15 mouse cellular contexts compared by ENCODE assay signal in the genomic region with DNA sequence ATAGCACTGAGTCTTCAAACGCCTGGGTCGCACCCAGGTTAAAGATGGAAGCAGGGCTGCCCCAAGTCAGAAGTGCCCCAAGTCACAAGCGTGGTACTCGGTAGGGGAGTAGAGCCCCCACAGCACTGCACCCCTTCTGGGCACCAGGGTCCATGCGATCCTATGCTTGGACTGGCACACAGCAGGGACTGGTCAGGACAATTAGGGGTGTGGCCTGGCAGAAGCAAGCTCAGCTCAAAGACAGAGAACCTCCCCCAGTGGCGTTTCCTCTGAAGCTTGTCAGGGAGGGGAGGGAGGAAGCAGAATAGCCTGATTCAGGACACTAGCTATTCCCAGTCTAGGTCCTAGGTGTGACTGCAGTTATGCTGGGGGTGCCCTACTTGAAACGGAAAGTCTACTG.
DNase-seq lines count a peak whose midpoint lies in the region; ATAC-seq and TF ChIP-seq lines count a peak whose summit lies in the region.
"Had no signal": no experiment of that assay in that cellular context is flagged by ENCODE, and none has a peak within 500 bp of the region (broad histone marks: within the 10 kb centered on the region; RNA-seq: fewer than 3 reads in every experiment).

No protein-coding gene starts in this region.

- DNase-seq in adrenal gland, adult 2 months, result peak; percentile 23
- DNase-seq in adrenal gland, adult 18-20 months (ENCODE audit: low spot score in 2 of 2), result no peak
- DNase-seq in heart, adult 2 months, result no peak
- peak; percentile 7 to 44 for DNase-seq in kidney, postnatal 25 days
- no peak for DNase-seq in kidney, adult 11 months
- no peak for DNase-seq in thymus, postnatal 14 days
- DNase-seq: cerebellum, adult 18-20 months; right cerebral cortex, postnatal 25 days had no signal

- no peaks in the 10 kb centered on the region for H3K79me2 ChIP-seq in heart, adult 2 months (replicated peaks; ENCODE audit: control insufficient read depth, insufficient read depth, low read length)

- no peak overlapping the region for H3K9ac ChIP-seq in heart, embryonic 12.5 days
- no peak overlapping the region for H3K9ac ChIP-seq in heart, adult 2 months (ENCODE audit: low read depth, low read length)
- H3K9ac ChIP-seq: embryonic facial prominence, embryonic 15.5 days; limb, embryonic 12.5 days; liver, embryonic 12.5 days; lung, embryonic 15.5 days had no signal

- no peak for TF ChIP-seq EP300 in heart, adult 2 months (IDR thresholded peaks at IDR 0.05; ENCODE audit: insufficient read depth, low read depth, low read length)

- H3K36me3 ChIP-seq in heart, embryonic 12.5 days, result no peaks in the 10 kb centered on the region
- H3K36me3 ChIP-seq in heart, adult 2 months (ENCODE audit: control insufficient read depth, insufficient read depth, low read length), result no peaks in the 10 kb centered on the region
- H3K36me3 ChIP-seq: embryonic facial prominence, embryonic 15.5 days; hindbrain, embryonic 10.5 days; limb, embryonic 12.5 days; liver, embryonic 12.5 days; lung, embryonic 15.5 days had no signal

- H3K27ac ChIP-seq in heart, embryonic 12.5 days (ENCODE audit: poor library complexity, severe bottlenecking), result no peak overlapping the region
- H3K27ac ChIP-seq in heart, adult 2 months, result no peak overlapping the region
- H3K27ac ChIP-seq: embryonic facial prominence, embryonic 15.5 days; hindbrain, embryonic 10.5 days; limb, embryonic 12.5 days; liver, embryonic 12.5 days; lung, embryonic 15.5 days had no signal

- no peak overlapping the region for H3K4me2 ChIP-seq in heart, embryonic 12.5 days
- H3K4me2 ChIP-seq: embryonic facial prominence, embryonic 15.5 days; limb, embryonic 12.5 days; liver, embryonic 12.5 days; lung, embryonic 15.5 days had no signal

- no peaks in the 10 kb centered on the region for H3K27me3 ChIP-seq in heart, embryonic 12.5 days (replicated peaks)
- no peaks in the 10 kb centered on the region for H3K27me3 ChIP-seq in heart, adult 2 months (ENCODE audit: control insufficient read depth, insufficient read depth, low read length)
- H3K27me3 ChIP-seq: embryonic facial prominence, embryonic 15.5 days; liver, embryonic 12.5 days; lung, embryonic 15.5 days had no signal

- peaks cover 12% of the 10 kb centered on the region for H3K4me1 ChIP-seq in heart, embryonic 12.5 days (replicated peaks)
- no peaks in the 10 kb centered on the region for H3K4me1 ChIP-seq in heart, adult 2 months (ENCODE audit: control insufficient read depth, insufficient read depth, low read length)
- H3K4me1 ChIP-seq: embryonic facial prominence, embryonic 15.5 days; limb, embryonic 12.5 days; liver, embryonic 12.5 days had no signal

- intact Hi-C loops in heart, adult 2 months (cut with DNase I), result no loop called here

- peak; percentile 25; the same call in 1 of the 2 replicates for ATAC-seq in heart, embryonic 12.5 days (ENCODE audit: insufficient number of reproducible peaks, low FRiP score)
- peak; percentile 26; the same call in 1 of the 2 replicates for ATAC-seq in common myeloid progenitor, adult 5-6 weeks (replicated peaks; ENCODE audit: low read depth, poor library complexity, severe bottlenecking)
- ATAC-seq: liver, embryonic 12.5 days had no signal

- no peaks in the 10 kb centered on the region for H3K9me3 ChIP-seq in heart, embryonic 12.5 days (replicated peaks)
- H3K9me3 ChIP-seq: embryonic facial prominence, embryonic 15.5 days; hindbrain, embryonic 10.5 days; limb, embryonic 12.5 days; liver, embryonic 12.5 days; lung, embryonic 15.5 days had no signal

- WGBS in heart, embryonic 12.5 days, result 74% methylated on average over 7 of the region's 7 CpGs
- 73% methylated on average over 7 of the region's 7 CpGs for WGBS in heart, adult 2 months

- TF ChIP-seq CTCF in heart, adult 2 months (IDR thresholded peaks at IDR 0.05), result no peak

- no peak overlapping the region for H3K4me3 ChIP-seq in heart, embryonic 12.5 days
- H3K4me3 ChIP-seq in heart, adult 2 months, result no peak overlapping the region
- H3K4me3 ChIP-seq: embryonic facial prominence, embryonic 15.5 days; hindbrain, embryonic 10.5 days; limb, embryonic 12.5 days; liver, embryonic 12.5 days; lung, embryonic 15.5 days had no signal

- TF ChIP-seq POLR2A in heart, adult 2 months (IDR thresholded peaks at IDR 0.05; ENCODE audit: insufficient read depth, low read depth, low read length), result no peak

Comparison
In these comparisons a context has a peak if more than half of its experiments do, and no peak if none do; other contexts are left out.
1. DNase-seq: peak in adrenal gland, adult 2 months (single experiment) and kidney, postnatal 25 days (2 of 2); none in adrenal gland, adult 18-20 months (0 of 2), heart, adult 2 months (0 of 2), kidney, adult 11 months (single experiment) and thymus, postnatal 14 days (single experiment).